Mouse (Mus musculus): ENCODE measurements around the gene Nell2.
"Not testable (repeated sequence)": the region's sequence is repeated elsewhere in the genome, so short reads cannot be mapped to it uniquely, and the experiment has no call there.

Nell2 gene

DNA sequence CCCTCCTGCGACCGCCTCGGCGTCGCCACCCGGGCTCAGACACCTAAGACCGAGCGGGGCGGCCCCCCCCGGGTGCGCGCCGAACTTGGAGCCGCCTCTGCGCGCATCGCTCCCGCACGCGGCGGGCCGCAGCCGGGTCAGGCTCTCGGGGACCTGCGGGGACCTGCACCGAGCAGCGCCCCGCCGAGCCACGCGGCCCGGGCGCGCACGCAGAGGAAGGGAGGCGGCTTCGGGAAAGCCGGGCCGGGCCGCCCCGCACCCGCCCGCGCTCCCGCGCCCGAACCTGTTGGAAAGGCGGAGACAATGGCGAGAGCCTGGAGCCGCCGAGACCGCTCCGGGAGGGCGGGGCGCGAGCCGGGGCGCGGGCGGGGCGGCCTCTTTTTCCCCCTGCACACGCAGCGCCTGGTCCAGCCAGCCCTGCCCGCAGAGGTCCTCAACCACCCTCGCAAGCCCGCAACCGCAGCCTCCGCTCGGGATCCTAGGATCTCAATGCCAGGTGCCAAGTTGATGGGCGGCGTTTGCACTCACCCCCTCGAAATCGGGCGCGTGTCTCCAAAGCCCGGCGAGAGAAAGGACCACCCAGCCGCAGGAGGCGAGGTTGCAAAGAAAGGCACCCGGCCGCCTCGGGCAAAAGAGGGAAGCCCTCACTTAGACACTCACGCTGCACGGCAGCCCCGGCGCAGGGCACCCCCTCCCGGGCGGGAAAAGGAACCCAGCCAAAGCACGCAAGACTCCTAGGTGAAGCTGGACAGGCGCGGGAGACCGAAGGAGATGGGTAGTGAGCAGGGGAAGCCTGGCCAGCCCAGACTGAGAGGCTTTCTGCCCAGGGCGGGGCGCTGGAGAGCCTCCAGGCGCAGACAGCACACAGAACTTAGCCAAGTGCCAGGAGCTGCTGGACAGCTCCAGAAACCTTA is at the start of gene Nell2:
Gene Nell2 (minus strand): TSS at position 612 of the 914 bp plus-strand sequence.
- DNase-seq, result peak; percentile 92

- DNase-seq, result peak; percentile 80
Measured at GRCm38 (mm10) chr15:95574661-95575060, 46.3 kb upstream of the Nell2 start.

- no peak for DNase-seq
Measured at GRCm38 (mm10) chr15:95569606-95570005, 41.2 kb upstream of the Nell2 start.

DNA sequence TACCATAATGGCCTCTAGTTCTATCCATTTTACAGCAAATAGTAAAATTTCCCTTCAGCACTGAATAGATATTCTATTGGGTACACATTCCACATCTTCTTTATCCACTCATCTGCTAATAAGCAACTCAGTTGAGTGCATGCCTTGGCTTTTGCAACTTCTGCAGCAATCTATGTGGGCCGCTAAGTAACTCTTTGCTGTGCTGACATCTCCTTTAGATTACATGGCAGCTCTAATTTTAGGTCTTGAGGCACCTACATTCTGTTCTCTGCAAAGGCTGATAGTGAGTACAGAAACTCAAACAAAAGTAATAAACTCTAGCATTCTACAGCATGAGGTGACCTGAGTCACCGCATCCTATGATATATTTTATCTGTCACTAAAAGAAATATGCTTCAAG is 36.8 kb upstream of the Nell2 start:
- DNase-seq, result no peak

DNA sequence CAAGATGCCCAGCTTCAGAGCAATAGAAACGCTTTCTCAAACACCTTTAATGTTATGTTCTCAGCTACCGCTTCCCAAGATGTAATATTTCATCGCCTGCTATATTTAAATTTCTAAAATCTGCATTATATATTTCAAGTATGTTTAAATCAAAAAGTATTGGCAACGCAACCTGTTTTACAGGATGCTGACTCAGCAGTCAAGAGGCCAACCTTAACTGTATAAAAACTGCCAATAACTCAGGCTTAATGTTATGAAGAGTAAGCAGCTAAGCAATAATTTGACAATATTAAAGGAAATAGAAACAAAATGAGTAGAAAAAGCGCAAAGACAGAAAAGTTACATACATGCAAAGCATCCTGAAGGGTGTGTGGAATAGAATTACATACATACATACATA is 32.9 kb upstream of the Nell2 start:
- no peak for DNase-seq

GRCm38 (mm10) chr15:95550011-95550410 is 21.7 kb upstream of the Nell2 start:
- no peak for DNase-seq

GRCm38 (mm10) chr15:95542632-95543031 is 14.3 kb upstream of the Nell2 start:
- no peak for DNase-seq

DNA sequence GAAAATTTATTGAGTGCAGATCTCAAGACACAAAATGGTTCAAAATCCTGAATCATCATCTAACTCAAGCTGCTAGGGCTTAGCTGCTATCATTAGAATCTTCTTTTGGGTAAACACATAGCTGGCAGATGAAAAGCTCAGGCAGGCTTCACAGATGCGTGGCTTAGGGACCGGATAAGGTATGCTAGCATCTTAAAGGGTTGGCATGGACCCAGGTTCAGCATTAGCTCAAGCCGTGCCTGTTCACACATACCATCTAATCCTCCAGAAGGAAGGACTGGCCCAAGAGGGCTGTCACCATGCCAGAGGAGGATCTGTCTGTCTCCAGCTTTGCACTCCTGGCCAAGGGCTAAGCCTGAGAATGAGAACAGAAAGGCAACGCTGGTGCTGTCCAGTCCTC is 8.4 kb upstream of the Nell2 start:
- DNase-seq, result peak; percentile 86

DNA sequence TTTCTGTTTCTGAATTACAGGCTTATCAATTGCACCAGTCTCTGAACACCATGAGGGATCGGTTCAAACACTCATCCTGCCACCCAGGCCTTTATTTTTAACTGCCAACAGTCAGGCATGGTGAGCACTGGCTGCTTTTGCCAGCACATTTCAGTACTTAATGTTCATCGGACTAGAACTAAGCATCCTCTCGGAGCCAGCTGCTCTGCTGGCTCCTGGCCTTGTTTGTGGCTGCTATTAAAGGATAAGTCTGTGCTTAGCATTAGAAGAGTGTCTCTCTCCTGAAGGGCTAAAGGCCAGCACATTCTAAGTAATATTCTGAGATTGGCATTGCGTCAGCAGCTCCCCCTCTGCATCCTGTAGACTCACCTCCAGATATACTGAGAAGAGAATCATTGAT is 7.9 kb upstream of the Nell2 start:
- peak; percentile 91 for DNase-seq

DNA sequence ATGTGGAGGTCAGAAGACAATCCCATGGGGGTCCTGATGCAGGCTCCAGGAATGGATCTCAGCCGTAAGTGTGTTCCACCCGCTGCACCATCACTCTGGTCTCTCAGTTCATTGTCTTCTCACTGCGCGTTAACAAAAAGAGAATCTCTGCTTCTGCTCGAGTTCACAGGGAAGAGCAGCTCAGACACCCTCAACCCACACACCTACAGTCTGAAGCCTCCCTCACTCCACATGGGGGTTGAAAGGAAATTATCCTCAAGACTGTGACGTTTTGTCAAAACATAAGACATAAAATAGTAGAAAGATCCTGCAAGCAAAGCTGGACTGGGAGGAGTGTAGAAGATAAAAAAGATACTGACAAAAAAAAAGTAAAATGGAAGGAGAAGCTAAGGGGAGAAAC is 6.3 kb upstream of the Nell2 start:
- DNase-seq, result no peak

- DNase-seq, result peak; percentile 48
Measured at GRCm38 (mm10) chr15:95527461-95527947, 855 bp downstream of the Nell2 start.

GRCm38 (mm10) chr15:95526626-95527411 is 1.5 kb downstream of the Nell2 start:
- DNase-seq, result peak; percentile 50

DNA sequence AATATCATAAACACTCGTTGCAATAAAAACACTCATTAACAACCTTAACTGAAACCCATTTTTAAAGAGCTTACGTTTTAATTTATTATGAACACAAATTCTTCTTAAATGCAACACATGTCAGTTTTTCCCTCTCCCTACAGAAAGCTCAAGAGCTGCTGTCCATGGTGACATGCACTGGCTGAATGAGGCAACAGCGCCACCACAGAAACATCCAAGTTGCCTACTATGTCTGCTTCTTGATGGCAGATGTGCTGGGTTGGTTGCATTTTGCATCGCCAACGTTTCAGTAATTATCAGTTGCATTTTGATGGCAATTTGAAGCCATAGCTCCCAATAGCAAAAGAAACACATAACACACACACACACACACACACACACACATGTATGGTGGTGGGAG is 2.4 kb downstream of the Nell2 start:
- peak; percentile 80 for DNase-seq

- DNase-seq, result peak; percentile 46
Measured at GRCm38 (mm10) chr15:95518204-95518603, 10.2 kb downstream of the Nell2 start.

DNA sequence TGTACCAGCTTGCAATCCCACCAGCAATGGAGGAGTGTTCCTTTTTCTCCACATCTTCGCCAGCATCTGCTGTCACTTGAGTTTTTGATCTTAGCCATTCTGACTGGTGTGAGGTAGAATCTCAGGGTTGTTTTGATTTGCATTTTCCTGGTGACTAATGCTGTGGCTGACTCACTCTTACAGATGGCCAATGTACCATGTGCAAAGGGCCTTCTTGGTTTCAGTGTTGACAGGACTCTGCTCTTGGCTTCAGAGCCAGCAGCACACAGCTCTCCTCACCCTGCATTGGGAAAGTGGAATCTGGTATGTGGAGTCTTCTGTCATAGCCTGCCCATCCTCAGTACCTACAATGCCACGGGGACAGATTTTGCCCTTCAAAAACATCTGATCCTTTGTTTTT is 15.1 kb downstream of the Nell2 start:
- not testable (repeated sequence) for DNase-seq

- no peak for DNase-seq
Measured at GRCm38 (mm10) chr15:95495666-95496065, 32.7 kb downstream of the Nell2 start.

- peak; percentile 78 for DNase-seq
Measured at GRCm38 (mm10) chr15:95495193-95495592, 33.2 kb downstream of the Nell2 start.

GRCm38 (mm10) chr15:95492201-95492600 is 36.2 kb downstream of the Nell2 start:
- DNase-seq, result peak; percentile 90

- DNase-seq, result peak; percentile 70
Measured at GRCm38 (mm10) chr15:95489174-95489573, 39.2 kb downstream of the Nell2 start.

- peak; percentile 66 for DNase-seq
Measured at GRCm38 (mm10) chr15:95487961-95488360, 40.4 kb downstream of the Nell2 start.

DNA sequence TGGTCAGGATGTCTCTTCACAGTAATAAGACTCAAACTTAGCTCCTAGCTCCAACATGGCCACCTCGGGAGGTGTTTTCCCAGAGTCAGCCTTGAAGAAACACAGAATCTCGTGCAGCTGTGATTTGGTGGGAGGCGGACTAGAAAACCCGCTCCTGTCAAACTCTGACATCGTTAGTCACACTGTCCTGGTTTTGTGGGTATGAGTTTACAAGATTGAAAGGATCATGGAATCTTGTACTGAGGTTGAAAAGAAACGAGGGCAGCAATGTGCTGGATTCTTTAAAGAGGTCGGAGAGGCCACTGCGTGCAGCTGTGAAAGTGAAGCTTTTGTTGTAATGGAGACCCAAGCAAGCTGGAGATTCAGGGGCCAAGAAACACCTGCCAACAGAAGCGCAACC is 46.4 kb downstream of the Nell2 start:
- DNase-seq, result no peak

DNA sequence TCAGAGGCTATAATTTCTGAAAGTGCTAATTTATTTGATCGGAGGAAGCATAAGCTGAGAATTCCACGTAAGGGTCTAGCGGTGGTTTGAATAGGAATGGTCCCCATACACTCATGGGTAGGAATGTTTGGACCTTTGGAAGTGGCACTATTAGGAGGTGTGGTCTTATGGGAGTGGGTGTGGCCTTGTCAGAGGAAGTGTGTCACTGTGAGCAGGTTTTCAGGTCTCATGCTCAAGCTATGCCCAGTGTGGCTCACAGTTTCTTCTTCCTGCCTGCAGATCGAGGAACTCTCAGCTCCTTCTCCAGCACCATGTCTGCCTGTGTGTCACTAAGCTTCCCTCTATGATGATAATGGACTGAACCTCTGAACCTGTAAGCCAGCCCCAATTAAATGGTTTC is 46.8 kb downstream of the Nell2 start:
- no peak for DNase-seq

DNA sequence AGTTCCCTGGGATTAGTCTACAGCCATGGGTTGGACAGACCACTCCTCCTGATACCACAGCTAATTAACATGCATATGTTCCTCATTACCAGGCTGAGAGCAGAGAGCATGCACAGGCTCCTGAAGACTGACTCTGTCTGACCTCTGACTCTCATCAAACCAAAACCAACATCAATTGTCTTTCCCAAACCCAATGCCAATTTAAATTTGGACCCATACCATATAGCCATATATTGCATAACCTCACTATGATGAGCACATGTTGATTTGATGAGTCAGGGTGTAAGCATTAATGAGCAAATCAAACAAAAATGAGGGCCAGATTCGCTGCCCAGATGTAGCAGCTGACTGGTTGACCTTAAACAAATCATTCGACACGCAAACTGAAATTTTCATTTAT is 51.9 kb downstream of the Nell2 start:
- no peak for DNase-seq

GRCm38 (mm10) chr15:95473976-95474375 is 54.4 kb downstream of the Nell2 start:
- DNase-seq, result no peak
